Mouse (Mus musculus): ENCODE measurements around the gene Frmd4b. TPM values are rescaled to one million over a fixed set of nuclear protein-coding genes. Genes with fewer than 3 reads are reported as not detected.
A peak's percentile ranks its signal among the peaks of the same experiment; 100 is the strongest.
"Not testable (repeated sequence)": the region's sequence is repeated elsewhere in the genome, so short reads cannot be mapped to it uniquely, and the experiment has no call there.

The Frmd4b gene
- total RNA-seq, 2 experiments from 2014 or later = 31.2 to 33.8 TPM

DNA sequence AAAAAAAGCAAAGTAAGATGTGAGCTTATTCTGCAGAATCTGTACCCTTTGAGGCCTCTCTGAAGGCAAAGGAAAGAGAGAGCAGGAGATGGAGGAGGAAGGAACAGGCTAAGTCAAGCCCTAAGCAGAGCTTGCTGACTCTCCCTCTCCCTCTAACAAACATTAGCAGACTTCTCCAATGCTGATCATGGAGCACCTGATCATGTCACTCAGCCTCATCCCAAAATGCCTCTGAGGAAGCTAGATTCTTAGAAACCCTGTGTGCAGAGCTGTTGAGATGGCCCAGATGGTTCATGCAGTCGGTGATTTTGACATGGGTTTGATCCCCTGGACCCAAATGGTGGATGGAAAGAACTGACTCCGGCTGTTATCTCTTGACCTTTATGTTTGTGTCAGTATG, 350.2 kb downstream of the Frmd4b start:
- no peak for DNase-seq (ENCODE audit: low spot score in 2 of 2)

DNA sequence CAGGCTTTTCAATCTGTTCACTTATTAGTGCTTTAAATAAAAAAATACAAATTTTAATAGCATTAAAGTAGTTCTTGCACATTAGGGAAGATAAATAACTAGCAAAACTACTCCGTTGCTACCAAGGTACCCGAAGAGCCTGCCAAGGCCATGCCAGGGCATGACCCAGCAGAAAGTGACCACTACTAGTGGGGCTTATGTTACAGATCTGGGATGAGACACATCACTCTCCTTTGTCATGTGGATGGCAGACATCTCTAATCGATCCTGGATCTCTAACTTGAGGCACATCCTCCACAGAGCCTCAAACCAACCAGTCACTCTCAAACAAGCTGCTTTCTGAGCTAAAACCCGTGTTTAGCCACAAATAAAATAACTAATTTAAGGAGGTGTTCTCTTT, 350.7 kb downstream of the Frmd4b start:
- no peak for DNase-seq (ENCODE audit: low spot score in 2 of 2)

DNA sequence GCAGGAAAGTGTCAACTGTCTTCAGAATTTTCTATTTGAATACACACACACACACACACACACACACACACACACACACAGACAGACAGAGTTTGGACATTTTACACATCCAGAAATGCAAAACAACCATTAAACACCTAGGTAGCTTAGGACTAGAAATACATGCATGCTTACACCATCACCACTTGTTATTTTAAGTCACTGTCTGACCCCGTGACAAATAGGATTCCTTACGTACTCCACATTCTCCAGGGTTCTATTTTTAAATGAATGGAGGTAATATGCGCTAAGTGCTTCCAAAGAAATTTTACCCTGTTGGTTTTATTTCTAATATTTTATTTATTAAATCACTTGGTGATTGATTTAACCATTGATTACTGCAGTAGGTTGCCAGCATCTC, 351.6 kb downstream of the Frmd4b start:
- no peak for DNase-seq (ENCODE audit: low spot score in 2 of 2)

DNA sequence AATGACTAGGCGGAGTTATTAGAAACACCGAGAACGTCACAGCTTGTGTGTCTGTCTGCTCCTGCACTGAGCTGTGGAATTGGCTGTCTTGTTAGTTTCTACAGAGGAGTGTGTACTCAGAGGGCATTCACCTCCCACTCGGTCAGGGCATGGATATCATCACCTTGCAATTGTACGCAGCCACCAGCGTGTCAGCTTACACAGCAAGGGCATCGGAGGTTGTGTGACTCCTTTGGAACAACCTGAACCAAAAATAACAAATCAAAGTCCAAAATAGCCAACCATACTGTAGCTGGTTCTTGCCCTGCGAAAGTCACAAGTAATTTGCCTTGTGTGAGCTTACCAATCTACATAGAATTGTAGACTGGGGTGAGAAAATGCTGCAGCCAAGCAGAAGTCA, 352.1 kb downstream of the Frmd4b start:
- DNase-seq (ENCODE audit: low spot score in 2 of 2) = no peak

GRCm38 (mm10) chr6:97263750-97264149, 353.6 kb downstream of the Frmd4b start:
- DNase-seq (ENCODE audit: low spot score in 2 of 2) = not testable (repeated sequence)

GRCm38 (mm10) chr6:97262229-97262628, 355.1 kb downstream of the Frmd4b start:
- no peak for DNase-seq (ENCODE audit: low spot score in 2 of 2)

DNA sequence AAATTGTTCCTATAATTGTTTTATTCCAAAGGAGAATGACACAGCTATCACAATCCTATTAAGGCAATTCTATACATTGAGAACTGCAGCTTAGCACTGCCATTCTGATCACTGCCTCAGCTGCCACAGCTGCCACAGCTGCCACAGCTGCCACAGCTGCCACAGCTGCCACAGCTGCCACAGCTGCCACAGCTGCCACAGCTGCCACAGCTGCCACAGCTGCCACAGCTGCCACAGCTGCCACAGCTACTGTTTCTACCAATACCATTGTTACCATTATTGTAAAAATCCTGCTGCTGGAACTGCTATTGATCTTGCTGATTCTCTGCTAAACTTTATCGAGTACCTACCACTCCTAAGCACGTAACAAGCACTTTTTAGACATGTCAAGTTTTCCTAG, 357.4 kb downstream of the Frmd4b start:
- DNase-seq (ENCODE audit: low spot score in 2 of 2) = not testable (repeated sequence)

DNA sequence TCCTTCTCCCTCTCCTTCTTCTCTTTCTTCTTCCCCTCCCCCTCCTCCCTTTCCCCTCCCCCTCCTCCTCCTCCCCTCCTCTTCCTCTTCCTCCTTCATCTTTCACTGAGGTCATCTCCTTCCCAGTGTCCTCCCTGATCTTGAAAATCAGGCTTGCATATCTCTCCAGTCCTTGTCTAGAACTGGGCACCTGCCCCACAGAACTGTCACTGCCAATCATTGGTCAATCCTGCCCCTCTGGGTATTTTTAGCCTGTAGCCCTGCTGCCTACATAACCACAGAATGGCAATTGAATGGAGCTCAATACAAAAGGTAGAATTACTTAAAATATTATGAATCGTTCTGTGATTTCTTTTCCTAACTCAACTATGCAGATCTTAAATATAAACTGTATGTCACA, 358.9 kb downstream of the Frmd4b start:
- DNase-seq (ENCODE audit: low spot score in 2 of 2) = no peak

DNA sequence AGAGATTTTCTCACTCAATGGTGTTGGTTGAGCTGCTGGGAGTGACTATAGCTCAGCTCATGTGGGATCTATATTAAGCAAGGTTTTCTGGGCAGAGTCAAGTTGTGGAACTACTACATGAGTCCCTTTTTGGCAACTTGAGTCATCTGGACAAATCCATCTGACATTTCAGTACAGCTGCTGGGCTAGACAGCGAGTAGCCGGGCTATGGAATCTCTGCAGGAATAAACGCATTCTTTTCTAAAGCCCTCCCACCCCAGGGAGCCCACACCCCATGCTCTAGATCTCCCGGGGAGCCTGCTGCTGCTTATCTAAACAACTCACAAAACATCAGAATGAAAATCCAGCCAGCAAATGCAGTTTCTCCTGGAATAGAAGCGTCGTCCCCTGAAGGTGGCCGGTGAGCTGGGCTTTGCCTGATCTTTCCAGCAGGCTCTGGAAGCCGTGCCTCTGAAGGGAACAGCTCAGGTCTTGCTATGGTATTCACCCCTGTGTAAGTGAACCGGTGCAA, 364.6 kb downstream of the Frmd4b start, which contains the start of gene Lmod3:
TSS of gene Lmod3 (minus strand) at position 49 of the 511 bp plus-strand sequence.
- no peak for DNase-seq (ENCODE audit: low spot score in 2 of 2)

GRCm38 (mm10) chr6:97252086-97252485, 365.3 kb downstream of the Frmd4b start:
- DNase-seq (ENCODE audit: low spot score in 2 of 2) = no peak

DNA sequence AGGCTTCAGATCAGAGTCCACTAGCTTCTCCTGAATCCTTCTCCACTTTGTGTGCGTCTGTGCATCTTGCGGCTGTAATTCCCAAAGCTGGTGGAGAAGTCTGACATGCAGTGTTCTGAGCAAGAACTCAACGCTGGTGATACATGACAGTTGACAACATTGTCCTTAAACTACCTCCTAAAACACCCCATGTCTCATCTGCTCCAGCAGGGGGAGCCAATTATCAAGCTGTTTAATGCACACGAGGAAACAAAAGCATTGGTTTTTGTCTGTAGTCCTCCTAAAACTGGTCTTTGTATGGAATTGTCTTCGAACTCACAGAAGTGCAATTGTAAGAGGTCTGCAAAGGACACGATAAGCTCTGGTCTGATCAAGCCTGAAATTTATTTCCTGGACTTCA, 366.4 kb downstream of the Frmd4b start:
- DNase-seq (ENCODE audit: low spot score in 2 of 2) = peak; percentile 56 to 69

GRCm38 (mm10) chr6:97245200-97245599, 372.1 kb downstream of the Frmd4b start:
- no peak for DNase-seq (ENCODE audit: low spot score in 2 of 2)

GRCm38 (mm10) chr6:97242522-97242921, 374.8 kb downstream of the Frmd4b start:
- no peak for DNase-seq (ENCODE audit: low spot score in 2 of 2)

- DNase-seq (ENCODE audit: low spot score in 2 of 2) = no peak
These were observed 377.2 kb downstream of the Frmd4b start for GRCm38 (mm10) chr6:97240092-97240491.

- no peak for DNase-seq (ENCODE audit: low spot score in 2 of 2)
These were observed 378.0 kb downstream of the Frmd4b start for GRCm38 (mm10) chr6:97239360-97239759.

Other genes with a start within 250 kb of the Frmd4b start
- 1 to 10 TPM; 3.7 to 3.9 TPM for gene Mitf, start 189.5 kb upstream of the Frmd4b start, total RNA-seq (2021)

All from layer of hippocampus, postnatal 10 days (tissue).